Mouse (Mus musculus) intestine, embryonic 16.5 days (tissue): Measurements from ENCODE around the gene Cd47. TPM values are rescaled to one million over a fixed set of nuclear protein-coding genes. Genes with fewer than 3 reads are reported as not detected.

Experiments used
- ATAC-seq: fragments of 200-750 bp; cut with Nextera tagmentation; 2 replicates; pipeline ENCODE4 v1.8.0; 2017; ENCODE audit warnings: moderate TSS enrichment, moderate library complexity
- H3K27ac ChIP-seq: fragments of 300-500 bp; sonication (generic); 2 replicates; pipeline ENCODE4 v1.5.1; 2014; ENCODE audit warnings: mild to moderate bottlenecking, low read length
- H3K27me3 ChIP-seq: fragments of 300-500 bp; sonication (generic); replicated peaks from 2 replicates; pipeline ENCODE4 v1.6.1; 2014; ENCODE audit warnings: low read length, control low read depth, mixed read lengths; ENCODE audit not compliant: control insufficient read depth, insufficient read depth
- H3K36me3 ChIP-seq: fragments of 300-500 bp; sonication (generic); 2 replicates; pipeline ENCODE4 v1.6.1; 2014; ENCODE audit warnings: low read length, control low read depth; ENCODE audit not compliant: control insufficient read depth, insufficient read depth
- H3K4me1 ChIP-seq: fragments of 300-500 bp; sonication (generic); 2 replicates; pipeline ENCODE4 v1.6.1; 2014; ENCODE audit warnings: low read length, control low read depth, mixed read lengths; ENCODE audit not compliant: control insufficient read depth, insufficient read depth
- H3K4me2 ChIP-seq: fragments of 300-500 bp; sonication (generic); 2 replicates; pipeline ENCODE4 v1.6.1; 2014; ENCODE audit warnings: low read depth, low read length, control low read depth
- H3K4me3 ChIP-seq: fragments of 300-500 bp; sonication (generic); 2 replicates; pipeline ENCODE4 v1.5.1; 2014; ENCODE audit warnings: mild to moderate bottlenecking, low read length
- H3K9ac ChIP-seq: fragments of 300-500 bp; sonication (generic); 2 replicates; pipeline ENCODE4 v1.6.1; 2014; ENCODE audit warnings: low read depth, low read length
- H3K9me3 ChIP-seq: fragments of 300-500 bp; sonication (generic); 2 replicates; pipeline ENCODE4 v1.6.1; 2016; ENCODE audit warnings: low read length, control low read depth; ENCODE audit not compliant: control insufficient read depth
- WGBS: fragments of 180-500 bp; shearing (Covaris S2); extraction: QIAGEN DNeasy Blood & Tissue Kit; methylation state at CpG from one replicate; pipeline ENCODE4 v1.1.7; 2014; 5-methylcytosine and 5-hydroxymethylcytosine counted together
- polyA plus RNA-seq: library from polyadenylated mRNA; unstranded; fragments of >200 nt; fragmentation: Nextera tagmentation; extraction: Ambion mirVana; gene quantifications from 2 replicates; pipeline ENCODE4 v1.2.1, GENCODE M21; 2015

The Cd47 gene
- polyA plus RNA-seq, 1 experiment from 2014 or later, result 80.3 TPM

DNA sequence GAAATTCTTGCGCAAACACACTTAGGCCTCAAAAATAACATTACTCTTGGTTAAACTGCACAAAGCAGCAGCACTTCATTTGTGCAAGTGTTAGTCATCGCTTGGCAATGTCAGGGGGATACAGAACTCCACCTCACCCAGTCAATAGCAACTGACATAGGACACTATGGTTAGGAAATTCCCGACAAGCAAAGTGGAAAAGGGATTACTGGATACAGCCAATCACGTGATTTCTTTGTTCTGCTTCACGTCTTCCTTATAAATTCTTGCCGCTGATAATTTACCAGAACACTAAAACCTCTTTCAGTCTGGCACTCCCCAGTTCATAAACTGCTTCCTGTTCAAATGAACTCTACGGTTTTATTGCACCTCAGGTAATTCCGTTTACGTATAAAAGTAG, 123.4 kb downstream of the Cd47 start:
- no peaks in the 10 kb centered on the region for H3K36me3 ChIP-seq
- H3K27me3 ChIP-seq, result no peaks in the 10 kb centered on the region
- H3K9me3 ChIP-seq, result no peaks in the 10 kb centered on the region
- WGBS, result 43% methylated on average over 9 of the region's 9 CpGs
- peak overlapping the region; percentile 57; the same call in 1 of the 2 replicates for H3K27ac ChIP-seq
- no peak overlapping the region for H3K4me2 ChIP-seq
- H3K4me1 ChIP-seq, result peaks cover 6% of the 10 kb centered on the region; the same call in 1 of the 2 replicates
- ATAC-seq, result peak; percentile 84
- no peak overlapping the region for H3K4me3 ChIP-seq
- no peak overlapping the region for H3K9ac ChIP-seq

DNA sequence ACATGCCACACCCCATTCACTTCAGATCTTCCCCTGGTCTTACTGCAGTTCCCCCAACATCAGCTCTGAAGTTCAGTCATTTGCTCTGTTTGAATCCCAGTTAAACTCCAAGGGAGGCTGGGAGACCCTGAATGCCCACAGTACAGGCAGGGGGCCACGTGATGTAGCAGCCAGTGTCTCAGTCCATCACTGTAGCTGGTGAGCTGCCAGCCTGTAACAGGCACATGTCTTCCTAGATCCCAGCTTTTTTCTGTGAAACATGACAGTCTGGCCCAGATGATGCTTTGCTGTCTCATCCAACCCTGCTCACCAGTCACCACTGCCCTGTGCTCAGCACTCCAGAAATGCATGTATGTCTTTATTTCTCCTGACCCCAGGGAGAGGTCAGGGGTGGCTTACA, 124.6 kb downstream of the Cd47 start:
- Histone ChIP-seq H3K9me3 (no peaks in the 10 kb centered on the region), H3K4me2 (no peak overlapping the region), H3K9ac (no peak overlapping the region), H3K27me3 (no peaks in the 10 kb centered on the region), H3K27ac (no peak overlapping the region), H3K4me3 (no peak overlapping the region), H3K4me1 (peaks cover 6% of the 10 kb centered on the region; the same call in 1 of the 2 replicates), H3K36me3 (no peaks in the 10 kb centered on the region)
- ATAC-seq, result no peak
- WGBS, result 88% methylated on average over 1 of the region's 1 CpGs

DNA sequence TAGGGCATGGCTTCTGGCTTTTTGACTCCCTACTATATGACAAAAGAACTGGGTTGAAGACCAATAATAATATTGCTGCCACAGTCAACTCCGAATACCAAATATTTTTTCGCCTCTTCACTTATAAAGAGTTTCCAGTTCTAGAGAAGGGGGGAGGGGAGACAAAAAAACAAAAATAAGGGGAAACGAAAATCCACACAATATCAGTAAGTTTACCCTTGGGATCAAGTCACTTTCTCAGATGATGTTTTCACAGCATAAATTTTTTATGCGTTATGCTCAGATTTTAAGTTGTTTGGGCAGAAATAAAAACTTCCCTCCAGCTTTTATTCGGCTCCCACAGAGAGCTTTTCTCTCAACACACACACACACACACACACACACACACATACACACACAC, 132.9 kb downstream of the Cd47 start:
- Histone ChIP-seq H3K27ac (no peak overlapping the region), H3K4me3 (no peak overlapping the region), H3K27me3 (no peaks in the 10 kb centered on the region), H3K9ac (no peak overlapping the region), H3K36me3 (no peaks in the 10 kb centered on the region), H3K9me3 (no peaks in the 10 kb centered on the region), H3K4me1 (no peaks in the 10 kb centered on the region), H3K4me2 (no peak overlapping the region)
- no peak for ATAC-seq
- 84% methylated on average over 5 of the region's 5 CpGs for WGBS

DNA sequence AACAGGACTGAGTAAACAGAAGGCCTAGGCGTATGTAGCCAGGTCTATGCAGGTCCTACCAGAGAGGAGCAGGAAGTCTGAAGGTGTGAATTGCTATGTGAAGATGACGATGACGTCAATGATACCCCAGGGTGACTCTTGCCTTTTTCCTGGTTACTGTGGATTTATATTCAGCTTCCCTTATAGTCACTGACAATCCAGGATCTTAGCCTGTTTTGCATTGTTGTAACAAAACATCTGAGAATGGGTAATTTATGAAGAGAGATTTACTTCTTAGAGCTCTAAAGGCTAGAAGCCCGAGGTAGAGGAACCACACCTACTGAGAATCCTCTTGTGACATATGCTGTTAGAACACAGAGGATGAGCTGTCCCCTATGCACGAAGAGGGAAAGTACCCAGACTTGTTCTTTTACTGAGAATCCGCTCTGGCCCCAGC, 135.7 kb downstream of the Cd47 start:
- H3K4me2 ChIP-seq, result no peak overlapping the region
- no peak for ATAC-seq
- H3K9ac ChIP-seq, result no peak overlapping the region
- no peak overlapping the region for H3K27ac ChIP-seq
- 84% methylated on average over 6 of the region's 6 CpGs for WGBS
- no peaks in the 10 kb centered on the region for H3K27me3 ChIP-seq
- no peaks in the 10 kb centered on the region for H3K9me3 ChIP-seq
- H3K36me3 ChIP-seq, result no peaks in the 10 kb centered on the region
- no peaks in the 10 kb centered on the region for H3K4me1 ChIP-seq
- no peak overlapping the region for H3K4me3 ChIP-seq

DNA sequence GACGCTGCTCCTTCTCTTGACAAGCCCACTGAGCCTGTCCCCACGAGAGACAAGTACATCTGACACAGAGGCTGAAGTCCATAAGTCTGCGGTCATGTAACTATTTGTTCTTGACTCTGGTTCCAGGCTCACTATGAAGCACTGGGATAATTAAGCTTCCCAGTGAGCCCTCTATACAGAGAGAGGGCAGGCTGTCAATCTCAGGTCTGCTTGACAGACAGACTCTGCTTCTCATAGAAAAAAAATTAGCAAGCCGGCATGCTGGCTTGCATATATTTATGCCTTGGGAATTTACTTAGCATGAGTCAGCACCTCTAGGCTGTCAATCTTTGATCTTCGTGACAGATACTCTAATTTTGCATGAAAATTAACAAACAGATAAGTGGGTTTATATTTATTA, 136.5 kb downstream of the Cd47 start:
- Histone ChIP-seq H3K4me1 (no peaks in the 10 kb centered on the region), H3K4me3 (no peak overlapping the region), H3K9me3 (no peaks in the 10 kb centered on the region), H3K27me3 (no peaks in the 10 kb centered on the region), H3K4me2 (no peak overlapping the region), H3K36me3 (no peaks in the 10 kb centered on the region), H3K9ac (no peak overlapping the region), H3K27ac (no peak overlapping the region)
- ATAC-seq, result peak; percentile 58; the same call in 1 of the 2 replicates
- WGBS, result 45% methylated on average over 5 of the region's 5 CpGs

DNA sequence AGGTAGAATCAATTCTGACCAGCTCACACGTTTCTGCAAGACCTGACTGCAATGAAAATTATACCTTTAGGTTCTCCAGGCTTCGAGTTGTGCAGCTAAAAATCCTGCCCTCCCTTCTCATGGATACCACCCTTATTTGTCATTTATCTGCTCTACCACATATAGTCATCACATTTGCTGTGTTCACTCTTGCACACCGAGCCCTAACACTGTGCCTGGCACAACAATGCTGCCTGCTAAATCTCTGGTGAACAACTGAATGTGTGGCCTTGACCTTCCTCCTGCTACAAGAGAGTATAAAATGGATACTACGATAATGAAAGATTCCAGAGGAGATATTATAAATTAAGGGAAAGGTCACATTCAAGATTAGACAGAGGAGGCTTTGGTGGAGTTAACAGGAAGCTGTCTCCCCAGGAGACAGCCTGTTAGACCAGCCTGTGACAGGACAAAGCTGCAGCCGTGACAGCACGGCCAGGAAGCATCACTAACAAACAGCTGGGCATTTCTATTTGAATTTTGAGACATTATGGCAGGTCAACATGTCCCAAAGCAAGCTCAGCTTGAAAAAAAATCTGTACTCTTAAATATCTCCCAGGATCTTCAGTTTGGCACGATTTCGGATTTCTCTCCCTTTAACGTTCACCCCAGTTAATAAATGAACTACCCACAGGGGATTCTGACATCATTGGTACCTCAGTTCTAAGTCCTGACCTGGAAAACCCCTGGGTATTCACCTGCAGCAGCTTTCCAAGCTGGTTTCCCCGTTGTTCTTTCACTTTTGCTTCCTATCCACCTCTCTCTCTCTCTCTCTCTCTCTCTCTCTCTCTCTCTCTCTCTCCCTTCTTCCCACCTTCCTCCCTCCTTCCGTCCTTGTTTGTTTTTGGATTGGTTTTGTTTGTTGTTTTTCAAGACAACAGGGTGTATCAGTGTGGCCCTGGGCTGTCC, 137.2 kb downstream of the Cd47 start:
- no peak overlapping the region for H3K4me2 ChIP-seq
- H3K9ac ChIP-seq, result no peak overlapping the region
- H3K4me1 ChIP-seq, result no peaks in the 10 kb centered on the region
- no peak overlapping the region for H3K27ac ChIP-seq
- H3K27me3 ChIP-seq, result no peaks in the 10 kb centered on the region
- no peaks in the 10 kb centered on the region for H3K9me3 ChIP-seq
- H3K4me3 ChIP-seq, result no peak overlapping the region
- no peaks in the 10 kb centered on the region for H3K36me3 ChIP-seq
- ATAC-seq, result peak; percentile 52; the same call in 1 of the 2 replicates
- 43% methylated on average over 11 of the region's 11 CpGs for whole genome bisulfite sequencing

DNA sequence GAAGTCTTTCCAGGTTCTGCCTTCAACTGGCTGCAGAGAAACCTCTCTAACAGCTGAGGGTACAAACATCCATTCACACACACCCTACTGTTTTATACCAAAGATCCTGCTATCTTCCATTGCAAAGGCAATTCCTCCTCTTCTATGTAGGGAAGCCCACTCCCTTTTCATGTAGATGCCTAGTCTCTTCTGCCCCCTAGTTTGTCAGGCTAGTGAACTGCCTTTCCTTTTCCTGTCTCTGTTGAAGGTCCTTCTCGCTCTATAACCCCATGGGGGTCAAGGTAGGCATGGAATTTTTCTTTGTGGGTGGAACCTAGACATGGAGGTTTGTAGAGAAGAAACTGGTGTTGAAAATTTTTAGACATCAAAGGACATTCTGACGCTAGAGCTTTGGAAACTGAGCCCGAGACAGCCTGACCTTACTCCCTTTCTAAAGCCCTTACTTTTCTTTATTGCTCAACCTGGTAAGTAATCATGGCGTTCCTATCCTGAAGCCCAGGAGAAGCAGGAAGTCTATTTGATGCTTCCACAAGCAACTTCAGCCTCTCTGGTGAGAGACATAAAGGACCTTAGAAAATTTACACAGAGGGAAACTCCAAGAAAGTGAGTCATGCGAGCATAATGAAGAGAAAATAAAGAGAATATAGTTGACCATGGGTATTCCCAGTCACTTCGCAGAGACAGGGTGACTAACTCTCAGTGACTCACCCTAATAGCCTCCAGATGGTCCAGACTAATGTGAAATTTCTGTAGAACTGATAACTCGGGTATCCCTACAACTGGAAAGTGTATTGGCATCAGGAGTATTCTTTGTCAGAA, 138.4 kb downstream of the Cd47 start:
- Histone ChIP-seq H3K27me3 (no peaks in the 10 kb centered on the region), H3K4me2 (no peak overlapping the region), H3K36me3 (no peaks in the 10 kb centered on the region), H3K27ac (no peak overlapping the region), H3K9ac (no peak overlapping the region), H3K4me3 (no peak overlapping the region), H3K4me1 (no peaks in the 10 kb centered on the region), H3K9me3 (no peaks in the 10 kb centered on the region)
- 80% methylated on average over 7 of the region's 7 CpGs for WGBS
- no peak for ATAC-seq

DNA sequence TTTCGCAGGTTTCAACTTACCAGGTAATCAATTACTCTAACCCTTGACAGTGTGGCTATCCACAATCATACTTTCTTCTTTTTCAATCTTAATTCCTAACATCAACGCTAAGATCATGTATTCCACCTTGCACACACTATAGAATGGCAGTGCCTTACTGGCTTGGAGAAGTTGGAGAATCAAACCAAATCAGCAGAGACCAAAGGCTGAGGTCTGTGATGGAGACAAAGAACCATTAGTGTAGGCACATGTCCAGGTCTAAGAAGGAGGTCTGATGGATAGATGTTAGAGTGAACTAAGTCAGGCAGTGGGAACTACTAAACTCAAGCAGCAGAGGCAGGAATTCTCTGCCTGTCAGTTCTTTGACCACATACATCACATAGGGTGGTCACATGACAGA, 139.0 kb downstream of the Cd47 start:
- Histone ChIP-seq H3K4me2 (no peak overlapping the region), H3K4me1 (no peaks in the 10 kb centered on the region), H3K27ac (no peak overlapping the region), H3K9ac (no peak overlapping the region), H3K27me3 (no peaks in the 10 kb centered on the region), H3K36me3 (no peaks in the 10 kb centered on the region), H3K4me3 (no peak overlapping the region), H3K9me3 (no peaks in the 10 kb centered on the region)
- ATAC-seq, result no peak
- 96% methylated on average over 2 of the region's 2 CpGs for WGBS

DNA sequence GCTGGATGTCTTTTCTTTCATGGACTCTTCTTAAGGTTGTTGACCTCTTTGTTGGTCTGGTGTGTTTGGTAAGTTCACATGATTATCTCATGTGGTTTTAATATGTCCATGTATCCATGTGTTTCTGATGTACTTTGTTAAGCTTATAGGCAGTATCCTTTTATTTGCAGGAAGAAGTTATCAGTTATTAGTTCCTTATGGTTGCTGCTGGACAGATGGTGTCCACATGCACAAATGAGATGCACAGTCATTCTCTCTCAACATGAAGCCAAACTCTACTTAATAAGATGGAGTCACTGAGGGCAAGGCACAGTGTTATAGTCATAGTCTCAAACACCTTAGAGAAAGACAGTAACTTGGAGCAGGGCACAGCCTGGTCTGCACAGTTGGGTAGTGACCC, 140.1 kb downstream of the Cd47 start:
- no peak for ATAC-seq
- no peaks in the 10 kb centered on the region for H3K4me1 ChIP-seq

More for the DNA sequence above, 140.1 kb downstream of the Cd47 start:
- Histone ChIP-seq H3K36me3 (no peaks in the 10 kb centered on the region), H3K4me2 (no peak overlapping the region), H3K27ac (no peak overlapping the region), H3K27me3 (no peaks in the 10 kb centered on the region), H3K4me3 (no peak overlapping the region), H3K9ac (no peak overlapping the region), H3K9me3 (no peaks in the 10 kb centered on the region)
